Comparison of ENCODE assay signal across 18 mouse cellular contexts in genomic region chr13:24263560-24263959, GRCm38 (mm10). TPM values are rescaled to one million over a fixed set of nuclear protein-coding genes. Genes with fewer than 3 reads are reported as not detected.
"Had no signal": no experiment of that assay in that cellular context is flagged by ENCODE, and none has a peak within 500 bp of the region (broad histone marks: within the 10 kb centered on the region; RNA-seq: fewer than 3 reads in every experiment).

No protein-coding gene starts in this region.

- ATAC-seq: liver, embryonic 12.5 days; liver, postnatal 0 days; lung, postnatal 0 days; midbrain, embryonic 13.5 days; midbrain, embryonic 15.5 days; midbrain, embryonic 16.5 days had no signal

- DNase-seq: left cerebral cortex, postnatal 4 days; liver; liver, embryonic 13.5 days; liver, postnatal 0 days; lung, adult 18-20 months; lung, adult 2 months; lung, embryonic 14.5 days; lung, postnatal 10 days; lung, postnatal 14 days; lung, postnatal 36 days; lung, postnatal 4 days; midbrain, embryonic 14.5 days had no signal

RNA-seq across cellular contexts. Expression of gene Carmil1, which starts 17.0 kb away (rescaled TPM):
- total RNA-seq: megakaryocyte-erythroid progenitor cell, adult 5-6 weeks had no signal
